Mouse (Mus musculus): ENCODE results near the gene Gm21885.

DNA sequence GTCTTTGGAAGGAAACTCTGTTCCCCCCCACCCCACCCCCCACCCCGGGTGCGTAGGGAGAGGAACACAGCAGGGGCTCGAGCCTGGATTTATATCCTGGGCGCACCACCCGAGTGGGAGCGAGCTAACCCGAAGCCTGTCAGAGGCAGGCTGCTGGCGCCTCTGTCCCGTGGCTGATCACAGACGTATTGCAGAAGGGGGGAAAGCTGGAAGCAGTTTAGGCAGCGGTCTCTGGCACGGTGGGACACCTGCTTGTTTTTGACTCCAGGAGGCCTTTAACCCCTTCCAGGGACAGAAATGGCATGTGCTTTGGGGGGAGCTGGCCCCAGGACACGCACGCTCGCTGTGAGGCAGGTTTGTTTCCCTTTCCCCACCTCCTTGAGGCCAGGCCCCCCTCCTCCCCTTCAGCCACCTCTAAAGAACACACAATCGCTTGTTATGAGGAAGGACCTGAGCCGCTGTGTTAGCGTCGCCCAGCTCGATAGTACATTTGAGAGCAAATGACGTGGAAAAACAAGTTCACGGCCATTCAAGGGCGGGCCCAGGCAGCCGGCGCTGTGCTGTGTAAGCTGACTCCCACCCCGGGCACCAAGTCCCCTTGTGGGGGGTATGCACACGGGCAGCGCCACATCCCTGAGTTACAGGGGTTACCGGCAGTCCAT is 38.8 kb upstream of the Gm21885 start:
- no peak for TF ChIP-seq CTCF (IDR thresholded peaks at IDR 0.05; ENCODE audit: low read depth, low read length)
- TF ChIP-seq POLR2A (IDR thresholded peaks at IDR 0.05; ENCODE audit: borderline replicate concordance, low read depth, low read length): no peak

Data from bone marrow macrophage, adult 2 months (primary cell).